Mouse (Mus musculus) forebrain, embryonic 11.5 days (tissue): ENCODE results near the gene Abcf3. TPM values are rescaled to one million over a fixed set of nuclear protein-coding genes. Genes with fewer than 3 reads are reported as not detected.

Source experiments
- ATAC-seq: fragments of 200-750 bp; cut with Nextera tagmentation; replicated peaks from 2 replicates; pipeline ENCODE4 v1.8.0; 2017; ENCODE audit warnings: moderate TSS enrichment; ENCODE audit not compliant: low FRiP score
- DNase-seq: peaks from one replicate; pipeline ENCODE4 v3.0.0-alpha.2; 2017; ENCODE audit warnings: low spot score
- H3K27ac ChIP-seq: fragments of 300-500 bp; sonication (generic); 2 replicates; pipeline ENCODE4 v1.5.1; 2014; ENCODE audit warnings: low read depth, low read length
- H3K27me3 ChIP-seq: fragments of 300-500 bp; sonication (generic); 2 replicates; pipeline ENCODE4 v1.6.1; 2014; ENCODE audit warnings: mild to moderate bottlenecking, low read length, mixed read lengths; ENCODE audit not compliant: control insufficient read depth, insufficient read depth
- H3K36me3 ChIP-seq: fragments of 300-500 bp; sonication (generic); 2 replicates; pipeline ENCODE4 v1.6.1; 2014; ENCODE audit warnings: mild to moderate bottlenecking, low read length, moderate library complexity, mixed read lengths; ENCODE audit not compliant: control insufficient read depth, insufficient read depth
- H3K4me1 ChIP-seq: fragments of 300-500 bp; sonication (generic); replicated peaks from 2 replicates; pipeline ENCODE4 v1.6.1; 2014; ENCODE audit warnings: low read length, mixed read lengths; ENCODE audit not compliant: control insufficient read depth, insufficient read depth
- H3K4me2 ChIP-seq: fragments of 300-500 bp; sonication (generic); 2 replicates; pipeline ENCODE4 v1.6.1; 2014; ENCODE audit warnings: low read depth, mild to moderate bottlenecking, low read length, moderate library complexity, mixed read lengths; ENCODE audit not compliant: severe bottlenecking
- H3K4me3 ChIP-seq: fragments of 300-500 bp; sonication (generic); 2 replicates; pipeline ENCODE4 v1.5.1; 2014; ENCODE audit warnings: low read depth, low read length
- H3K9ac ChIP-seq: fragments of 300-500 bp; sonication (generic); 2 replicates; pipeline ENCODE4 v1.6.1; 2014; ENCODE audit warnings: low read length
- H3K9me3 ChIP-seq: fragments of 300-500 bp; sonication (generic); 2 replicates; pipeline ENCODE4 v1.6.1; 2016; ENCODE audit warnings: low read length, mixed read lengths; ENCODE audit not compliant: control insufficient read depth
- WGBS: fragments of 180-500 bp; shearing (Covaris S2); extraction: QIAGEN DNeasy Blood & Tissue Kit; methylation state at CpG from one replicate; pipeline ENCODE4 v1.1.7; 2014; 5-methylcytosine and 5-hydroxymethylcytosine counted together
- polyA plus RNA-seq: library from polyadenylated mRNA; unstranded; fragments of >200 nt; fragmentation: Nextera tagmentation; extraction: Ambion mirVana; gene quantifications from 2 replicates; pipeline ENCODE4 v1.2.1, GENCODE M21; 2014

The Abcf3 gene
- polyA plus RNA-seq, 1 experiment from 2014 or later, result 55.9 TPM

DNA sequence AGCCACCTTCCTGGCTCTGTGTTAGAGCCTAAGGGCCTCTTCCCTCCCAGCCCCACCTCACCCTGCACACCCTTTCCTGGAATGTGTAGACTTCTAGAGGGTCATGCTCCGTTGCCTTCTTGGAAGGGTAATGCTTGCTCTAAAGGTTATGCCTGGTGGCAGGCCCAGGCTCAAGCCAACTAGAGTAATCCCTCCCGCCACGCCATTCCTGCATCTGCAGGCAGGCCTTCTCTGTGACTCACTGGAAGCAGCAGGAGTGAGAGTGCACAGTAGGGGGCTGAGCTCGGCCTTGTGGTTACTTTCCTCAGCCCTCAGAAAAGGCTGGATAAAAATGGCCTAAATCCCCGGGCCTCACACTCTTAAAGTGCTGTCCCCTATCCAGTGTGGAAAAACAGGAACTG is 11.3 kb upstream of the Abcf3 start:
- H3K4me2 ChIP-seq, result peak overlapping the region; percentile 90
- H3K4me1 ChIP-seq, result peaks cover 19% of the 10 kb centered on the region; the same call in 1 of the 2 replicates
- DNase-seq (no peak), ATAC-seq (no peak)
- WGBS, result 19% methylated on average over 5 of the region's 5 CpGs
- no peak overlapping the region for H3K27ac ChIP-seq
- H3K27me3 ChIP-seq, result no peaks in the 10 kb centered on the region
- H3K36me3 ChIP-seq, result peaks cover 5% of the 10 kb centered on the region; the same call in 1 of the 2 replicates
- H3K9ac ChIP-seq, result peak overlapping the region; percentile 35
- H3K9me3 ChIP-seq, result no peaks in the 10 kb centered on the region
- peak overlapping the region; percentile 88; the same call in 1 of the 2 replicates for H3K4me3 ChIP-seq

DNA sequence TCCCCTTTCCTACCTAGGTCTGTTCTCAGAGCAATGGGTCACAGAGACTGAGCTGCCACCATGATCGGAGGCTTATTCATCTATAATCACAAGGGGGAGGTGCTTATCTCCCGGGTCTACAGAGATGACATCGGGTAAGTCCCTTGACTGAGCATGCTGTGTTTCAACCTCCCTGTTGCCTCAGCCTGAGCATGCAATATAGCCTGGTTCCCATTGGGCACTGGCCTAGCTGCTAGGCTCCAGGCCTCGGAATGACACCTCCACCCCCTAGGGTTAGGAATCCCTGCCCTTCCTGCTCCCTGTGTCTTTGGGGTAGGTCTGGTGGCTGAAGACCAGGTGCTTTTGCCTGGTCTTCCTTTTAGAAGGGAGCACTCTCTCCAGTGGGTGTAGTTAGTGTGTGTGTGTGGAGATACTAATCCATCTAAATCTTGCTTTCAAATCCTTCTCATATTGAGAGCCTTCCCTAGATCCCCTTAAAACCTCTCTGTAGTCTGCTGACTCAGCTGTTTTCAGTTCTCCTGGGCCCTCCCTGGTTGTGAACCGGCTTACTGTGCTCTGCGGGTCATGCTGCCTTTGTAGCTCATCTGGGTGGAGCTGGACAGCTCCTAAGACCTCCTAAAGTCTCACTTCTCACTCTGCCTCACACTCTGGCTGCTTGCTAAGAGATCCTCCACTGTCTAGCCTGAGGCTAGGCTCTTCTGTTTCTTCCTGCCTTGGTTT is 10.6 kb upstream of the Abcf3 start:
- no peak overlapping the region for H3K27ac ChIP-seq

GRCm38 (mm10) chr16:20539649-20540048 is 8.7 kb upstream of the Abcf3 start:
- no peak for DNase-seq
- H3K9ac ChIP-seq, result no peak overlapping the region
- no peak overlapping the region for H3K4me3 ChIP-seq
- ATAC-seq, result no peak
- H3K9me3 ChIP-seq, result no peaks in the 10 kb centered on the region
- peaks cover 9% of the 10 kb centered on the region; the same call in 1 of the 2 replicates for H3K36me3 ChIP-seq
- no peak overlapping the region for H3K4me2 ChIP-seq
- WGBS, result 79% methylated on average over 3 of the region's 3 CpGs
- H3K27ac ChIP-seq, result no peak overlapping the region
- H3K27me3 ChIP-seq, result no peaks in the 10 kb centered on the region
- peaks cover 19% of the 10 kb centered on the region; the same call in 1 of the 2 replicates for H3K4me1 ChIP-seq

More for the DNA sequence above, 10.6 kb upstream of the Abcf3 start:
- Histone ChIP-seq H3K9me3 (no peaks in the 10 kb centered on the region), H3K9ac (peak overlapping the region; percentile 35; the same call in 1 of the 2 replicates), H3K27me3 (no peaks in the 10 kb centered on the region), H3K4me2 (peak overlapping the region; percentile 90; the same call in 1 of the 2 replicates), H3K4me3 (peak overlapping the region; percentile 88; the same call in 1 of the 2 replicates), H3K4me1 (peaks cover 19% of the 10 kb centered on the region; the same call in 1 of the 2 replicates), H3K36me3 (peaks cover 3% of the 10 kb centered on the region; the same call in 1 of the 2 replicates)
- ATAC-seq, result no peak
- WGBS, result 27% methylated on average over 6 of the region's 6 CpGs
- no peak for DNase-seq

DNA sequence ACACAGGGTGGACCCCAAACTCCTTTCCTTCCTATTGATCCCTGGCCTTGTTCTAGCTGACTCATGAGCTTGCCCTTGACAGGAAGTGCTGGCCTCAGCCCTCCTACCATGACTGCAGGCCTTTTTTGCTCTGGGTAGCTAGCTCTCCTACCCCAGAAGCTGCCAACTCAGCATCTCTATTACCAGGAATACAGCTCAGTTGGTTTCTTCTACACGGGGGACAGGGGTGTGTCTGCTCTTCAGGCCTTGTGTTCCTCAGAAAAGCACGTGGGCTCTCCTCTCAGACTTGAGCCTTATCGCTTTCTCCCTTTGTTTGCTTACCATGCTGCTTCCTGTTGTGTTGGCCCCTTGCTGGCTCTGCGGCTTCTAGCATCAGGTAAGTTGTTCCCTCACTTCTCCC is 7.9 kb upstream of the Abcf3 start:
- no peaks in the 10 kb centered on the region for H3K9me3 ChIP-seq
- WGBS, result 94% methylated on average over 4 of the region's 4 CpGs

GRCm38 (mm10) chr16:20545696-20546095 is 2.7 kb upstream of the Abcf3 start:
- Histone ChIP-seq H3K27me3 (no peaks in the 10 kb centered on the region), H3K27ac (no peak overlapping the region), H3K9ac (no peak overlapping the region), H3K9me3 (no peaks in the 10 kb centered on the region), H3K4me2 (no peak overlapping the region), H3K4me3 (no peak overlapping the region), H3K36me3 (peaks cover 9% of the 10 kb centered on the region; the same call in 1 of the 2 replicates), H3K4me1 (peaks cover 7% of the 10 kb centered on the region; the same call in 1 of the 2 replicates)
- DNase-seq (no peak), ATAC-seq (no peak)
- 93% methylated on average over 10 of the region's 10 CpGs for WGBS

More for the DNA sequence above, 7.9 kb upstream of the Abcf3 start:
- Histone ChIP-seq H3K27ac (no peak overlapping the region), H3K27me3 (no peaks in the 10 kb centered on the region), H3K36me3 (peaks cover 9% of the 10 kb centered on the region; the same call in 1 of the 2 replicates), H3K4me3 (no peak overlapping the region), H3K4me2 (no peak overlapping the region), H3K9ac (no peak overlapping the region), H3K4me1 (peaks cover 19% of the 10 kb centered on the region; the same call in 1 of the 2 replicates)
- no peak for DNase-seq
- no peak for ATAC-seq

GRCm38 (mm10) chr16:20547423-20547822 is 954 bp upstream of the Abcf3 start:
- Histone ChIP-seq H3K4me3 (peak overlapping the region; percentile 63), H3K4me1 (peaks cover 7% of the 10 kb centered on the region; the same call in 1 of the 2 replicates), H3K9me3 (no peaks in the 10 kb centered on the region), H3K9ac (peak overlapping the region; percentile 59), H3K4me2 (peak overlapping the region; percentile 67), H3K27ac (no peak overlapping the region), H3K36me3 (peaks cover 6% of the 10 kb centered on the region), H3K27me3 (no peaks in the 10 kb centered on the region)
- DNase-seq (no peak), ATAC-seq (no peak)
- 64% methylated on average over 5 of the region's 5 CpGs for WGBS

- Histone ChIP-seq H3K27ac (no peak overlapping the region), H3K4me2 (peak overlapping the region; percentile 76), H3K27me3 (no peaks in the 10 kb centered on the region), H3K4me3 (peak overlapping the region; percentile 63), H3K36me3 (peaks cover 6% of the 10 kb centered on the region), H3K9me3 (no peaks in the 10 kb centered on the region), H3K9ac (peak overlapping the region; percentile 70), H3K4me1 (peaks cover 7% of the 10 kb centered on the region; the same call in 1 of the 2 replicates)
- DNase-seq, result no peak
- ATAC-seq, result no peak
- WGBS, result 53% methylated on average over 9 of the region's 9 CpGs
Observed at GRCm38 (mm10) chr16:20549161-20549560, 784 bp downstream of the Abcf3 start.

- peaks cover 2% of the 10 kb centered on the region for H3K36me3 ChIP-seq
- WGBS, result 94% methylated on average over 5 of the region's 5 CpGs
- DNase-seq, result no peak
Observed at GRCm38 (mm10) chr16:20551691-20552090, 3.3 kb downstream of the Abcf3 start.

More at GRCm38 (mm10) chr16:20551691-20552090, 3.3 kb downstream of the Abcf3 start:
- no peak overlapping the region for H3K9ac ChIP-seq
- no peak overlapping the region for H3K4me2 ChIP-seq
- H3K4me1 ChIP-seq, result peaks cover 7% of the 10 kb centered on the region; the same call in 1 of the 2 replicates
- H3K9me3 ChIP-seq, result no peaks in the 10 kb centered on the region
- H3K27me3 ChIP-seq, result no peaks in the 10 kb centered on the region
- no peak overlapping the region for H3K27ac ChIP-seq
- H3K4me3 ChIP-seq, result no peak overlapping the region
- no peak for ATAC-seq
